Mouse (Mus musculus): ENCODE data around the gene Poc1a. TPM values are rescaled to one million over a fixed set of nuclear protein-coding genes. Genes with fewer than 3 reads are reported as not detected.

Poc1a gene
- polyA plus RNA-seq, 1 experiment = 20.6 TPM

DNA sequence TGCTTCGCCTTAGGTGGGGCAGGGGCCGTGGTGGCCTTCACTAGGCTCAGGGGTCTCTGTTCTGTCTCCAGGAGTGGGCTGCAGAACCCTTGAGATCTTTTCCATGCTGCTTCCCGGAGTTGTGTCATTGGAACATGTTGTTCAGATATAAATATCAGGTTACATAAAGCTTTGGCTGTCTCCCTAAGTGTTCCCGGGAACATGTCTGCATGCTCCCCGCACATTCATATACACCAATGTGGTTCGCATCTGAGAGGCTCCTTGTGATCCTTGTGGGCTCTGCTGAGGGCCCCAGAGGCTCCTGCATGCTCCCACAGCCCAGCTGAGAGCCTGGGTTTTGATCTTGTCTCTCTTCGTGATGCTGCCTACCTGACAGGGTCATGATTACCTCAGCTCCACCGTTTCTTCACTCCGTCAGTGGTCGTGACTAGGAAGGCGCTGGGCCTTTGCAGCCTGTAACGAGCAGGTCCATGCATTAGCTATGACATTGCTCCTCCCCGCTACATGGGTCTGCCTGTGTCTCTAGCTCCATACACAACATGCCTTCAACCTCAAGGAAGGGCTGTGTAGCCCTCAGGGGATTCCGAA, 12.8 kb downstream of the Poc1a start:
- Histone ChIP-seq H3K36me3 (ENCODE audit: control insufficient read depth, insufficient read depth) (no peaks in the 10 kb centered on the region), H3K79me2 (ENCODE audit: control insufficient read depth, insufficient read depth) (no peaks in the 10 kb centered on the region), H3K4me3 (ENCODE audit: insufficient read depth, poor library complexity, severe bottlenecking) (no peak overlapping the region), H3ac (ENCODE audit: control insufficient read depth, insufficient read length, low read depth) (no peak overlapping the region), H3K27me3 (ENCODE audit: control insufficient read depth, insufficient read depth, insufficient read length) (no peaks in the 10 kb centered on the region), H3K79me3 (ENCODE audit: low read depth) (no peaks in the 10 kb centered on the region)
- TF ChIP-seq MYOD1 (IDR thresholded peaks at IDR 0.05; ENCODE audit: control insufficient read depth, insufficient read length, low read depth) (no peak), MAX (IDR thresholded peaks at IDR 0.05) (no peak), CEBPB (IDR thresholded peaks at IDR 0.05; ENCODE audit: low read depth) (no peak), FOSL1 (IDR thresholded peaks at IDR 0.05; ENCODE audit: insufficient read depth, low read length, poor library complexity, severe bottlenecking) (no peak), CTCF (IDR thresholded peaks at IDR 0.05; ENCODE audit: control insufficient read depth, insufficient read depth, insufficient read length) (no peak), USF1 (IDR thresholded peaks at IDR 0.05; ENCODE audit: low read depth) (no peak), MYOG (IDR thresholded peaks at IDR 0.05; ENCODE audit: control insufficient read depth, extremely low read depth, insufficient read length) (no peak)

DNA sequence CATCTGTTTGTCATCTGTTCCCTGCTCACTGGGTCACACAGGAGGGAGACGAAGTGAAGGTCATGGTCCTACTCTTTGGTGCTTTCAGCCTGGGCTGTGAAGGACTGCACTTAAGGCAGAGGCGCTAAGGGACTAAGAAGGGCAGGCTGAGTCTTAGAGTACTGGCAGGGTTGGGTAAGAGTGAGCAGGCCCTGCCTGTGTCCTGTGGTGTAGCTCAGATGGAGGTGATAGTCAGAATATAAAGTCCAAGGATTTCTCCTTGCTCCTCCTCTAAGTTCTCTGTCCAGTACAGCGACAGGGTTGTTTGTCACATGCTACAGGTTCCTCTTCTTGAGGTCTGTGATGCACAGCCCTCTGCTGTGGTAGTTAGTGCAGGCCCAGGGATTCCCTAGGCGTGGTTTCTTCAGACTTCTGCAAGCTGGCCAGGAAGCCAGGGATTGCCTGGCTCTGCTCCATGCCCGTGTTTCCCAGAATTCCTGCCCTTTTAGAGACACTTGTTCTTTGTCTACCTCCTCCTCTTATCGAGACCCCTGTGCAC, 15.8 kb downstream of the Poc1a start:
- Histone ChIP-seq H3K4me3 (ENCODE audit: insufficient read depth, poor library complexity, severe bottlenecking) (no peak overlapping the region), H3K79me3 (ENCODE audit: low read depth) (no peaks in the 10 kb centered on the region), H3K36me3 (ENCODE audit: control insufficient read depth, insufficient read depth) (no peaks in the 10 kb centered on the region), H3K79me2 (ENCODE audit: control insufficient read depth, insufficient read depth) (no peaks in the 10 kb centered on the region), H3K27me3 (ENCODE audit: control insufficient read depth, insufficient read depth, insufficient read length) (no peaks in the 10 kb centered on the region), H3ac (ENCODE audit: control insufficient read depth, insufficient read length, low read depth) (no peak overlapping the region)
- TF ChIP-seq CEBPB (IDR thresholded peaks at IDR 0.05; ENCODE audit: low read depth) (no peak), MAX (IDR thresholded peaks at IDR 0.05) (no peak), FOSL1 (IDR thresholded peaks at IDR 0.05; ENCODE audit: insufficient read depth, low read length, poor library complexity, severe bottlenecking) (no peak), MYOG (IDR thresholded peaks at IDR 0.05; ENCODE audit: control insufficient read depth, extremely low read depth, insufficient read length) (no peak), CTCF (IDR thresholded peaks at IDR 0.05; ENCODE audit: control insufficient read depth, insufficient read depth, insufficient read length) (no peak), MYOD1 (IDR thresholded peaks at IDR 0.05; ENCODE audit: control insufficient read depth, insufficient read length, low read depth) (no peak), USF1 (IDR thresholded peaks at IDR 0.05; ENCODE audit: low read depth) (no peak)

DNA sequence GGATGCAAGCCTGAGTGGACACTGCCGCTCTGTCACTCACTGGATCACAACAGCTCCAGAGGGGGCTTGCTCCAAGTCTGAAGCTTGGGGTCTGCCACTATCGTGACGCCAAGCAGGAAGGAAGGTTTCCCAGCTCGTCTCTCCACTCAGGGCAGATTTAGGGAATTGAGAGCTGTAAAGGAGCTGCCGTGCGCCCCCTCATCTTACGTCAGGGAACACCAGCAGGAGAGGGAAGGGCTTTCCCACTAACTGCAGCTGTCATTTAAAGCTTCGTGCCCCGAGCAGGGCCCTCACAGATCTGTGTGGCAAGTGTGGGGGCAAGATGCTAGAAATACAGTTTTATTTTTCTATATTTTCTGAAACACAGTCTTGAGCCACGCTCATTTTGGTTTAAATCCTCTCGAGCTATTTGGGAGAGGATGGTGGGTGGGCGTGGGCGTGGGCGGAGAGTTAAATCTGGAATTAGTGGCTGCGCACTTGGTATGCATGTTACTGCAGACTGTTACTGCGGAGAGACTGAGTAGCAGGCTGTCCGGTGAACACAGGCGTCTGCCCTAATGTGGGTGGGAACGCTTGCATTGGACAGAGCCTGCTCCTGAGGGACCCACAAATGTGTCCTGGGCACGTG, 19.4 kb downstream of the Poc1a start:
- H3K79me3 ChIP-seq (ENCODE audit: low read depth) = no peaks in the 10 kb centered on the region
- H3K36me3 ChIP-seq (ENCODE audit: control insufficient read depth, insufficient read depth) = no peaks in the 10 kb centered on the region
- H3K79me2 ChIP-seq (ENCODE audit: control insufficient read depth, insufficient read depth) = no peaks in the 10 kb centered on the region
- no peak overlapping the region for H3K4me3 ChIP-seq (ENCODE audit: insufficient read depth, poor library complexity, severe bottlenecking)
- no peak overlapping the region for H3ac ChIP-seq (ENCODE audit: control insufficient read depth, insufficient read length, low read depth)
- no peaks in the 10 kb centered on the region for H3K27me3 ChIP-seq (ENCODE audit: control insufficient read depth, insufficient read depth, insufficient read length)
- TF ChIP-seq MAX (IDR thresholded peaks at IDR 0.05) = no peak
- no peak for TF ChIP-seq CEBPB (IDR thresholded peaks at IDR 0.05; ENCODE audit: low read depth)
- no peak for TF ChIP-seq FOSL1 (IDR thresholded peaks at IDR 0.05; ENCODE audit: insufficient read depth, low read length, poor library complexity, severe bottlenecking)
- TF ChIP-seq USF1 (IDR thresholded peaks at IDR 0.05; ENCODE audit: low read depth) = no peak
- no peak for TF ChIP-seq MYOG (IDR thresholded peaks at IDR 0.05; ENCODE audit: control insufficient read depth, extremely low read depth, insufficient read length)
- no peak for TF ChIP-seq MYOD1 (IDR thresholded peaks at IDR 0.05; ENCODE audit: control insufficient read depth, insufficient read length, low read depth)
- no peak for TF ChIP-seq CTCF (IDR thresholded peaks at IDR 0.05; ENCODE audit: control insufficient read depth, insufficient read depth, insufficient read length)

DNA sequence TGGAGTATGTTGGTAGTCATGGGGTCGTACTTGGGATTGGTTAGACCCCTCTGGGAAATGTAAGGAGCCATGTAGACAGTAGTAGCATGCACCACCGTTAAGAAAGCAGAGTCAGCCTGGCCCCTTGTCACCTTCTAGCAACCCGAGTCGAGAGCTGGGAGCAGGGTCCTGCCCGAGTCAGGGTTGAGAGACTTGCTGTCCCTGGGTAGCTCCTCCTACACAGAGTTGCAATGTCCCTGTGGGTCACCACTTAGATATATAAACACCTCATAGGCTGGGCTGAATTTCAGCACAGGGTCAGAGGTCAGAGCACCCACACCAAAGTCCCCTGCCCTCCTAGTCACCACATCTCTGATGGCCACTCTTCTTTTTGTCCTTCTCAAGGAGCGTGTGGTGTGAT, 20.1 kb downstream of the Poc1a start:
- H3K36me3 ChIP-seq (ENCODE audit: control insufficient read depth, insufficient read depth) = no peaks in the 10 kb centered on the region
- H3K4me3 ChIP-seq (ENCODE audit: insufficient read depth, poor library complexity, severe bottlenecking) = no peak overlapping the region
- TF ChIP-seq USF1 (IDR thresholded peaks at IDR 0.05; ENCODE audit: low read depth) (no peak), CTCF (IDR thresholded peaks at IDR 0.05; ENCODE audit: control insufficient read depth, insufficient read depth, insufficient read length) (no peak), MYOG (IDR thresholded peaks at IDR 0.05; ENCODE audit: control insufficient read depth, extremely low read depth, insufficient read length) (no peak), CEBPB (IDR thresholded peaks at IDR 0.05; ENCODE audit: low read depth) (no peak), MAX (IDR thresholded peaks at IDR 0.05) (no peak), FOSL1 (IDR thresholded peaks at IDR 0.05; ENCODE audit: insufficient read depth, low read length, poor library complexity, severe bottlenecking) (no peak), MYOD1 (IDR thresholded peaks at IDR 0.05; ENCODE audit: control insufficient read depth, insufficient read length, low read depth) (no peak)
- no peaks in the 10 kb centered on the region for H3K79me3 ChIP-seq (ENCODE audit: low read depth)
- H3ac ChIP-seq (ENCODE audit: control insufficient read depth, insufficient read length, low read depth) = no peak overlapping the region
- H3K79me2 ChIP-seq (ENCODE audit: control insufficient read depth, insufficient read depth) = no peaks in the 10 kb centered on the region
- no peaks in the 10 kb centered on the region for H3K27me3 ChIP-seq (ENCODE audit: control insufficient read depth, insufficient read depth, insufficient read length)

DNA sequence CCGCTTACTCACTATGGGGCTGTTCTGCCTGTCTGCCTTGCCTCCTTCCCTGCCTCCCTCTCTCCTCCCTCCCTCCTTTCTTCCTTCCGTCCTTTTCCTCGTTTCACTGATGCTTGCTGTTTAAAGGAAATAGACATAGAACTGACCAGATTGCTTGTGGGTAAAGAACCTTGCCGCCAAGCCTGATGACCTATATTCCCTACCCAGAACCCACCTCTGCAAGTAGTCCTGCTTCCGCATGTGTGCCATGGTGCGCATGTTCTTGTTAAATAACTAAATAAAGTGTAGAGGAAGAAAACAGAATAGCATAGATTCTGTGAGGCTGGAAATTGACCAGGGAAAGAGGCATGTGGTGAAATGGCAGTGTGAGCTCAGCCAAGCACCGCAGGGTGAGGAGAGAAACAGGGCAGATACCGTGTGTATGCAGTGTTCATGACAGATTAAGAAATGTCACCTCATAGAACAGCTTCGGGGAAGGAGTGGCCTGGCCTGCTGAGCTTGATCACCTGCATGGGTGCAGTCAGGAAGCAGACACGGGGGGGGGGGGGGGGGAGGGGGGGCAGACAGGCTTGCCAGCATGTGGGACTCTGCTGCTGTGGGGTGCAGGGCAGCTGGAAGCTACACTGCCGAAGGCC, 20.7 kb downstream of the Poc1a start:
- Histone ChIP-seq H3K79me3 (ENCODE audit: low read depth) (no peaks in the 10 kb centered on the region), H3ac (ENCODE audit: control insufficient read depth, insufficient read length, low read depth) (no peak overlapping the region), H3K79me2 (ENCODE audit: control insufficient read depth, insufficient read depth) (no peaks in the 10 kb centered on the region), H3K36me3 (ENCODE audit: control insufficient read depth, insufficient read depth) (no peaks in the 10 kb centered on the region), H3K4me3 (ENCODE audit: insufficient read depth, poor library complexity, severe bottlenecking) (no peak overlapping the region), H3K27me3 (ENCODE audit: control insufficient read depth, insufficient read depth, insufficient read length) (no peaks in the 10 kb centered on the region)
- TF ChIP-seq CEBPB (IDR thresholded peaks at IDR 0.05; ENCODE audit: low read depth) = no peak
- no peak for TF ChIP-seq MAX (IDR thresholded peaks at IDR 0.05)
- TF ChIP-seq USF1 (IDR thresholded peaks at IDR 0.05; ENCODE audit: low read depth) = no peak
- TF ChIP-seq MYOG (IDR thresholded peaks at IDR 0.05; ENCODE audit: control insufficient read depth, extremely low read depth, insufficient read length) = no peak
- TF ChIP-seq FOSL1 (IDR thresholded peaks at IDR 0.05; ENCODE audit: insufficient read depth, low read length, poor library complexity, severe bottlenecking) = no peak
- no peak for TF ChIP-seq MYOD1 (IDR thresholded peaks at IDR 0.05; ENCODE audit: control insufficient read depth, insufficient read length, low read depth)
- no peak for TF ChIP-seq CTCF (IDR thresholded peaks at IDR 0.05; ENCODE audit: control insufficient read depth, insufficient read depth, insufficient read length)
